Mouse (Mus musculus) brain, adult 10 weeks (tissue): ENCODE results near the gene Tpr. TPM values are rescaled to one million over a fixed set of nuclear protein-coding genes. Genes with fewer than 3 reads are reported as not detected.

Source experiments
- polyA plus RNA-seq: library from polyadenylated mRNA; stranded (reverse); fragments of 350-450 nt; fragmentation: Illumina TruSeq; extraction: RNeasy Lipid Tissue Mini Kit (QIAGEN cat#74804); gene quantifications from one replicate; pipeline ENCODE4 v1.2.3, GENCODE M21; 2015; ENCODE audit warnings: low read depth, low replicate concordance

Gene Tpr
- polyA plus RNA-seq = 79.8 TPM

GRCm38 (mm10) chr1:150392638-150393487, at the start of gene Tpr, which contains the start of gene Odr4:
Tpr (plus strand) TSS chr1:150392838.
Odr4 (minus strand) TSS chr1:150393080.

GRCm38 (mm10) chr1:150466132-150466531, 73.5 kb downstream of the Tpr start, which contains the start of gene Prg4:
Prg4 (minus strand) TSS chr1:150466165.

Other genes starting within 250 kb of the Tpr start
- not detected for gene Pdc, start 73.4 kb upstream of the Tpr start, polyA plus RNA-seq
- gene Odr4, start 242 bp downstream of the Tpr start, polyA plus RNA-seq = 49.8 TPM
- gene Prg4, start 73.3 kb downstream of the Tpr start, polyA plus RNA-seq = 3.3 TPM